Mouse (Mus musculus): ENCODE data around the gene Vti1b. TPM values are rescaled to one million over a fixed set of nuclear protein-coding genes. Genes with fewer than 3 reads are reported as not detected.
"Not testable (repeated sequence)": the region's sequence is repeated elsewhere in the genome, so short reads cannot be mapped to it uniquely, and the experiment has no call there.

Vti1b gene
- 87.5 and 90.0 TPM in 2 replicates for polyA plus RNA-seq (2015; fragmentation: Nextera tagmentation; extraction: Ambion mirVana)

DNA sequence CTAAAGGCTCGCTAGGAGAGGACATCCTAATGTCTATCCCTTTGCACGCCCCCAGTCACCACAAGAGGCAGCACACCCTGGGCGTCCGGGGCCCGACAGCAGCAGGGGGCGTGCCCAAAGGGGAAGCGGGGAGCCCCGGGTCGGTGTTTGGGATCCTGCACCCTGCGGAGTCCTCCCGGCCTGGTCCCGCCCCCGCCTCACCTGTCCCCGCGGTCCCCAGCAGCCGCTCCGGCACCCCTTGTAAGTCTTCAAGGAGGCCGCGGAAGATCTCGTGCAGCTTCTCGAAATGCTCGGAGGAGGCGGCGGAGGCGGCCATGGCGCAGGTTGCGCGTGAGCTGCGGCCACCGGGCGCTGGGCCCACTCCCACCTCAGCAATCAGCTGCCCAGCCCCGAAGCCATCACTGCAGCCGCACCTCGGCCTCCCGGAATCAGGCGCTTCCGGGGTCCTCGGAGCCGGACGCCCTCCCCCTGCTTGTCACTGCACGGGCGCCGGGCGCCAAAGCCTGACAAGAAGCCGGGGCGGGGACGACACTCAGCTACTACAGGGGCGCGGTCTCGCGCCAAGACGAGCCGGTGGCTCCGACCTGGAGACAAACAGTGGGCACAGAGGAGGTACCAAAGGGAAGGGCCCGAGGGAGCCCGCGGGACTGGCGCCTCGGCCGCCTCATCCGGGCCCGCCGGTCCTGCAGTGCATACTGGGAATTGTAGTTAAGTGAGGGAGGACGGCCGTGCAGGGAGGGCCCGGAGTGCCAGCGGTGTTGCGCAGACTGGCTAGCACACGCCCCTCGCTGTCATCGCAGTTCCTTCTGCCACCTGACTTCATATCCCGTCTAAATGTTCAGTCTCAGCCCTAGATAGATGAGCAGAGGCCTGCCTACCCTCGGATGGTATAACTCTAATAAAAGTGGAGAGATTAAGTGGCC is at the start of gene Vti1b:
Gene Vti1b (minus strand): TSS at position 649 of the 923 bp plus-strand sequence.
- peak; percentile 99 for ATAC-seq (ENCODE audit: borderline replicate concordance, extremely low read depth, low FRiP score, low TSS enrichment)
- H3K36me3 ChIP-seq = peaks cover 14% of the 10 kb centered on the region
- peaks cover 7% of the 10 kb centered on the region for H3K4me1 ChIP-seq
- peak within 1 kb of the TSS; percentile 83 for H3K9ac ChIP-seq
- peak within 1 kb of the TSS; percentile 99 for H3K4me3 ChIP-seq
- no peaks in the 10 kb centered on the region for H3K9me3 ChIP-seq
- WGBS = under 1% methylated on average over 73 of the region's 73 CpGs
- H3K27ac ChIP-seq = peak within 1 kb of the TSS; percentile 96
- no peaks in the 10 kb centered on the region for H3K27me3 ChIP-seq
- H3K4me2 ChIP-seq = peak within 1 kb of the TSS; percentile 80

DNA sequence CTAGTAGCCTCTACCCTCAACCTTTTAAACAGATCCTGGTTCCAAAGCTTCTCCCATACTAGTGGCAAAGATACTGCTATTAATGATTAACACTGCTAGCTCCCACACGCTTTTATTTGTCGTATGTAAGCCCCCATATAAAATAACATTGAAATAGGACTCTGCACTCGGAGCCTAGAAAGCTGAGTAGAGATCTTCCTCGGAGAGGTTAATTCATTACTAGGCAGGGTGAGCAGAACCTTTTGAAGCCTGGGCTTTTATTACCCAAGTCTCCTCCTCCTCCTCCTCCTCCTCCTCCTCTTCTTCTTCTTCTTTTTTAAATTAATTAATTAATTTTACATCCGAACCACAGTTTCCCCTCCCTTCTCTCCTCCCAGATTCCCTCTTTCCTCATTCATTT is 45.0 kb upstream of the Vti1b start:
- ATAC-seq (ENCODE audit: borderline replicate concordance, extremely low read depth, low FRiP score, low TSS enrichment) = no peak
- 46% methylated on average over 5 of the region's 5 CpGs for WGBS
- no peaks in the 10 kb centered on the region for H3K27me3 ChIP-seq

GRCm38 (mm10) chr12:79211447-79211846 is 39.0 kb upstream of the Vti1b start:
- H3K9ac ChIP-seq = no peak overlapping the region
- H3K27me3 ChIP-seq = no peaks in the 10 kb centered on the region
- peaks cover 12% of the 10 kb centered on the region for H3K4me1 ChIP-seq
- H3K4me3 ChIP-seq = no peak overlapping the region
- H3K27ac ChIP-seq = no peak overlapping the region
- H3K36me3 ChIP-seq = no peaks in the 10 kb centered on the region
- H3K9me3 ChIP-seq = no peaks in the 10 kb centered on the region
- H3K4me2 ChIP-seq = no peak overlapping the region
- no peak for ATAC-seq (ENCODE audit: borderline replicate concordance, extremely low read depth, low FRiP score, low TSS enrichment)
- 74% methylated on average over 8 of the region's 8 CpGs for WGBS

More for the DNA sequence above, 45.0 kb upstream of the Vti1b start:
- Histone ChIP-seq H3K36me3 (no peaks in the 10 kb centered on the region), H3K9me3 (no peaks in the 10 kb centered on the region), H3K9ac (no peak overlapping the region), H3K27ac (no peak overlapping the region), H3K4me1 (no peaks in the 10 kb centered on the region), H3K4me3 (no peak overlapping the region), H3K4me2 (no peak overlapping the region)

- H3K4me1 ChIP-seq = peaks cover 12% of the 10 kb centered on the region
- no peak within 1 kb of the TSS for H3K27ac ChIP-seq
- 3% methylated on average over 13 of the region's 13 CpGs for WGBS
- no peaks in the 10 kb centered on the region for H3K9me3 ChIP-seq
- peak within 1 kb of the TSS; percentile 24; the same call in 1 of the 2 replicates for H3K9ac ChIP-seq
- peak within 1 kb of the TSS; percentile 42 for H3K4me3 ChIP-seq
- no peaks in the 10 kb centered on the region for H3K27me3 ChIP-seq
- peak; percentile 73; the same call in 1 of the 2 replicates for ATAC-seq (ENCODE audit: borderline replicate concordance, extremely low read depth, low FRiP score, low TSS enrichment)
- H3K4me2 ChIP-seq = peak within 1 kb of the TSS; percentile 67
- no peaks in the 10 kb centered on the region for H3K36me3 ChIP-seq
Observed at GRCm38 (mm10) chr12:79208703-79209464, 36.4 kb upstream of the Vti1b start, which contains the start of gene Rdh12. Rdh12 (plus strand) TSS chr12:79208914.

GRCm38 (mm10) chr12:79201882-79202281 is 29.4 kb upstream of the Vti1b start:
- WGBS = 48% methylated on average over 3 of the region's 3 CpGs
- no peak overlapping the region for H3K9ac ChIP-seq
- no peak overlapping the region for H3K27ac ChIP-seq
- ATAC-seq (ENCODE audit: borderline replicate concordance, extremely low read depth, low FRiP score, low TSS enrichment) = no peak
- no peak overlapping the region for H3K4me2 ChIP-seq
- H3K4me3 ChIP-seq = no peak overlapping the region
- H3K4me1 ChIP-seq = no peaks in the 10 kb centered on the region
- no peaks in the 10 kb centered on the region for H3K27me3 ChIP-seq
- H3K36me3 ChIP-seq = no peaks in the 10 kb centered on the region
- H3K9me3 ChIP-seq = no peaks in the 10 kb centered on the region

GRCm38 (mm10) chr12:79197105-79197504 is 24.6 kb upstream of the Vti1b start:
- H3K4me1 ChIP-seq = no peaks in the 10 kb centered on the region
- ATAC-seq (ENCODE audit: borderline replicate concordance, extremely low read depth, low FRiP score, low TSS enrichment) = no peak
- 82% methylated on average over 5 of the region's 5 CpGs for WGBS
- H3K27ac ChIP-seq = no peak overlapping the region
- no peak overlapping the region for H3K4me3 ChIP-seq
- H3K27me3 ChIP-seq = no peaks in the 10 kb centered on the region
- H3K36me3 ChIP-seq = no peaks in the 10 kb centered on the region
- H3K9ac ChIP-seq = no peak overlapping the region
- no peaks in the 10 kb centered on the region for H3K9me3 ChIP-seq
- no peak overlapping the region for H3K4me2 ChIP-seq

- WGBS = 3% methylated on average over 3 of the region's 3 CpGs
- ATAC-seq (ENCODE audit: borderline replicate concordance, extremely low read depth, low FRiP score, low TSS enrichment) = no peak
Observed at GRCm38 (mm10) chr12:79193441-79193840, 21.0 kb upstream of the Vti1b start.

GRCm38 (mm10) chr12:79192193-79192592 is 19.7 kb upstream of the Vti1b start, which contains the start of gene Rdh11:
Rdh11 (minus strand) TSS chr12:79192293.
- Histone ChIP-seq H3K36me3 (peaks cover 13% of the 10 kb centered on the region), H3K9ac (peak within 1 kb of the TSS; percentile 61), H3K4me1 (peaks cover 10% of the 10 kb centered on the region), H3K4me3 (peak within 1 kb of the TSS; percentile 67), H3K27me3 (no peaks in the 10 kb centered on the region), H3K27ac (peak within 1 kb of the TSS; percentile 17; the same call in 1 of the 2 replicates), H3K9me3 (no peaks in the 10 kb centered on the region), H3K4me2 (peak within 1 kb of the TSS; percentile 81)
- 55% methylated on average over 6 of the region's 6 CpGs for WGBS
- ATAC-seq (ENCODE audit: borderline replicate concordance, extremely low read depth, low FRiP score, low TSS enrichment) = no peak

More at GRCm38 (mm10) chr12:79193441-79193840, 21.0 kb upstream of the Vti1b start:
- H3K36me3 ChIP-seq = peaks cover under 1% of the 10 kb centered on the region; the same call in 1 of the 2 replicates
- H3K27ac ChIP-seq = no peak overlapping the region
- no peak overlapping the region for H3K4me3 ChIP-seq
- H3K4me1 ChIP-seq = peaks cover 10% of the 10 kb centered on the region
- no peaks in the 10 kb centered on the region for H3K27me3 ChIP-seq
- no peaks in the 10 kb centered on the region for H3K9me3 ChIP-seq
- no peak overlapping the region for H3K4me2 ChIP-seq
- no peak overlapping the region for H3K9ac ChIP-seq

DNA sequence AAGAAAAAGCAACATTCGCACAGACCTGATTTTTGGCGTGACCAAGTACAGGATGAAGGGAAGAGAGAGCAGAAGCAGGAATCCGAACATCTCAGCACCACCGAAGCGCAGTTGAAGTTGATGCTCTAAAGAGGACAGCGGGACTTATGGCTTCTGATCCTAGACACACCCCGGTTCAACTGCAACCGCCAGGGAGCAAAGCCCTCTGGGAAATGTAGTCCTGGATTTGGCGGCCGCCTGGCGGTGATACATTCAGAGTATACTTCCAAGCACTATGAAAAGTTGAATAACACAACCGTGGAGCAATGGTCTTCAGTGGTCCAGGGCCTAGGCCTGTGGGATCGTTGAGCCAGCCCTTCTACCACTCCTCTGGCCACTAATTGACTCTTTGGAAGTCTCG is 19.2 kb upstream of the Vti1b start:
- WGBS = 6% methylated on average over 14 of the region's 14 CpGs
- H3K4me2 ChIP-seq = peak overlapping the region; percentile 81
- peak overlapping the region; percentile 17; the same call in 1 of the 2 replicates for H3K27ac ChIP-seq
- peaks cover 10% of the 10 kb centered on the region for H3K4me1 ChIP-seq
- H3K36me3 ChIP-seq = peaks cover 17% of the 10 kb centered on the region
- peak overlapping the region; percentile 67 for H3K4me3 ChIP-seq
- H3K9me3 ChIP-seq = no peaks in the 10 kb centered on the region
- ATAC-seq (ENCODE audit: borderline replicate concordance, extremely low read depth, low FRiP score, low TSS enrichment) = peak; percentile 91
- no peaks in the 10 kb centered on the region for H3K27me3 ChIP-seq
- peak overlapping the region; percentile 61 for H3K9ac ChIP-seq

- H3K4me3 ChIP-seq = peak overlapping the region; percentile 67
- ATAC-seq (ENCODE audit: borderline replicate concordance, extremely low read depth, low FRiP score, low TSS enrichment) = peak; percentile 79
- no peaks in the 10 kb centered on the region for H3K27me3 ChIP-seq
- peak overlapping the region; percentile 17; the same call in 1 of the 2 replicates for H3K27ac ChIP-seq
- H3K9ac ChIP-seq = peak overlapping the region; percentile 61
- H3K36me3 ChIP-seq = peaks cover 23% of the 10 kb centered on the region
- no peaks in the 10 kb centered on the region for H3K9me3 ChIP-seq
- WGBS = 0% methylated on average over 18 of the region's 18 CpGs
- peaks cover 10% of the 10 kb centered on the region for H3K4me1 ChIP-seq
- H3K4me2 ChIP-seq = peak overlapping the region; percentile 81
Observed at GRCm38 (mm10) chr12:79190931-79191673, 18.6 kb upstream of the Vti1b start.

DNA sequence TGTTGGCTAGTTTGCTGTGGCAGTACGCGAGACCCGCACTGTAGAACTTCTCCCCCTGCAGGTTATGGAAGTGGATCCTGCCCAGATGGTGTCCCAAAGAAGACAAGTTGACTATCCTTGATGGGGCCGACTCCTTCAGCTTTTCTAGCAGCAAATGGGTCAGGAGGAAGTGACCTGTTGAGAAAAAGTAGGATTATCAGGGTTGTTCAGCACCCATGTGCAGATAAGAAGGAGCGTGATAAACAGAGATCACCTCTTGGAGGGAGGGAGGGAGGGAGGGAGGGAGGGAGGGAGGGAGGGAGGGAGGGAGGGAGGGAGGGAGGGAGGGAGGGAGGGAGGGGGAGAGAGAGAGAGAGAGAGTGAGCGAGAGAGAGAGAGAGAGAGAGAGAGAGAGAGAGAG is 12.7 kb upstream of the Vti1b start:
- peaks cover 69% of the 10 kb centered on the region for H3K36me3 ChIP-seq
- not testable (repeated sequence) for H3K9me3 ChIP-seq; ATAC-seq (ENCODE audit: borderline replicate concordance, extremely low read depth, low FRiP score, low TSS enrichment); H3K4me1 ChIP-seq; H3K27me3 ChIP-seq; H3K27ac ChIP-seq; H3K9ac ChIP-seq; H3K4me3 ChIP-seq; H3K4me2 ChIP-seq
- WGBS = 84% methylated on average over 4 of the region's 6 CpGs
